Mouse (Mus musculus) intestine, embryonic 14.5 days (tissue): ENCODE measurements around the gene C4bp. TPM values are rescaled to one million over a fixed set of nuclear protein-coding genes. Genes with fewer than 3 reads are reported as not detected.

ENCODE experiments used
- ATAC-seq: fragments of 200-750 bp; cut with Nextera tagmentation; replicated peaks from 2 replicates; pipeline ENCODE4 v1.8.0; 2017; ENCODE audit warnings: low read depth, moderate number of reproducible peaks, moderate TSS enrichment, moderate library complexity; ENCODE audit not compliant: low FRiP score, low TSS enrichment
- DNase-seq: peaks from one replicate; pipeline ENCODE4 v3.0.0-alpha.2; 2018; ENCODE audit warnings: low spot score
- H3K27ac ChIP-seq: fragments of 300-500 bp; sonication (generic); 2 replicates; pipeline ENCODE4 v1.5.1; 2014; ENCODE audit warnings: low read depth, mild to moderate bottlenecking, control low read depth
- H3K27me3 ChIP-seq: fragments of 300-500 bp; sonication (generic); replicated peaks from 2 replicates; pipeline ENCODE4 v1.6.1; 2014; ENCODE audit warnings: low read length, control low read depth; ENCODE audit not compliant: control insufficient read depth, insufficient read depth
- H3K36me3 ChIP-seq: fragments of 300-500 bp; sonication (generic); 2 replicates; pipeline ENCODE4 v1.6.1; 2014; ENCODE audit warnings: low read length, control low read depth; ENCODE audit not compliant: control insufficient read depth, insufficient read depth
- H3K4me1 ChIP-seq: fragments of 300-500 bp; sonication (generic); replicated peaks from 2 replicates; pipeline ENCODE4 v1.6.1; 2014; ENCODE audit warnings: low read length, control low read depth, mixed read lengths; ENCODE audit not compliant: control insufficient read depth, insufficient read depth
- H3K4me2 ChIP-seq: fragments of 300-500 bp; sonication (generic); 2 replicates; pipeline ENCODE4 v1.6.1; 2014; ENCODE audit warnings: low read length
- H3K4me3 ChIP-seq: fragments of 300-500 bp; sonication (generic); 2 replicates; pipeline ENCODE4 v1.5.1; 2014; ENCODE audit warnings: low read depth, low read length, control low read depth, mixed read lengths
- H3K9ac ChIP-seq: fragments of 300-500 bp; sonication (generic); 2 replicates; pipeline ENCODE4 v1.6.1; 2014; ENCODE audit warnings: mild to moderate bottlenecking, low read length
- H3K9me3 ChIP-seq: fragments of 300-500 bp; sonication (generic); 2 replicates; pipeline ENCODE4 v1.6.1; 2016; ENCODE audit warnings: low read length, control low read depth; ENCODE audit not compliant: control insufficient read depth
- WGBS: fragments of 180-500 bp; shearing (Covaris S2); extraction: QIAGEN DNeasy Blood & Tissue Kit; methylation state at CpG from one replicate; pipeline ENCODE4 v1.1.7; 2014; 5-methylcytosine and 5-hydroxymethylcytosine counted together
- polyA plus RNA-seq: library from polyadenylated mRNA; unstranded; fragments of >200 nt; fragmentation: Nextera tagmentation; extraction: Ambion mirVana; gene quantifications from 2 replicates; pipeline ENCODE4 v1.2.1, GENCODE M21; 2014

The C4bp gene
- polyA plus RNA-seq, 1 experiment from 2014 or later: 3.5 TPM

- H3K4me2 ChIP-seq: no peak overlapping the region
- no peak for DNase-seq
- no peak overlapping the region for H3K9ac ChIP-seq
- no peaks in the 10 kb centered on the region for H3K36me3 ChIP-seq
- WGBS: 85% methylated on average over 2 of the region's 2 CpGs
- no peak for ATAC-seq
- 0 out of 2 replicates have a peak, but pooled peaks cover 3% of the 10 kb centered on the region for H3K4me1 ChIP-seq
- no peak overlapping the region for H3K27ac ChIP-seq
- H3K4me3 ChIP-seq: no peak overlapping the region
- no peaks in the 10 kb centered on the region for H3K27me3 ChIP-seq
- H3K9me3 ChIP-seq: no peaks in the 10 kb centered on the region
Measured at GRCm38 (mm10) chr1:130596291-130596690, 65.1 kb downstream of the C4bp start.

DNA sequence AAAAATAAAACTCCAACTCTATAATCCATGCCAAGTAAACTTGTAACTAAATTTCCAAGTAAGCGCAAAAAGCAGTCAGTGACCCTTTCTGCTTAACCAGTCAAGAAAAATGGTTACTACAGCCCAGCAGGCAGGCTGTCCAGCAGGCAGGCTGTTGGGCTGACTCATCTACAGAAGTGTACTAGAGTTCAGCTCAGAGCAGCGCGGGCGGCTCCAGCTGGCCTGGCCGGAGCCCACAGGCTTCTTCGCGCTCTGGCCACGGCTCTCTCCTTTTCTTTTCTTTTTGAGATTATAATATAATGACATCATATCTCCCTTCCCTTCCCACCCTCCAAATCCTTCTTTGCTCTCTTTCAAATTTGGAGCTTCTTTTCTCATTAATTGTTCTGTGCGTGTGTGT lies 72.8 kb downstream of the C4bp start:
- no peak overlapping the region for H3K4me2 ChIP-seq
- H3K4me3 ChIP-seq: no peak overlapping the region
- 78% methylated on average over 9 of the region's 9 CpGs for WGBS
- H3K9ac ChIP-seq: no peak overlapping the region
- no peak for ATAC-seq
- H3K36me3 ChIP-seq: no peaks in the 10 kb centered on the region
- no peak overlapping the region for H3K27ac ChIP-seq
- H3K4me1 ChIP-seq: 0 out of 2 replicates have a peak, but pooled peaks cover 3% of the 10 kb centered on the region
- H3K9me3 ChIP-seq: no peaks in the 10 kb centered on the region
- DNase-seq: no peak
- H3K27me3 ChIP-seq: no peaks in the 10 kb centered on the region

Other genes with a start within 250 kb of the C4bp start
- gene Cd55b, start 238.6 kb downstream of the C4bp start, polyA plus RNA-seq: not detected in 2 replicates
- gene Cd55, start 198.9 kb downstream of the C4bp start, polyA plus RNA-seq: 16.9 and 18.3 TPM in 2 replicates
- 0.09 and 0.12 TPM in 2 replicates for gene Zp3r, start 32.0 kb downstream of the C4bp start, polyA plus RNA-seq
- gene Gm29427, start 54.2 kb upstream of the C4bp start, polyA plus RNA-seq: 0.23 TPM in 1 of 2 replicates, not detected in the other
- gene Yod1, start 55.7 kb upstream of the C4bp start, polyA plus RNA-seq: 7.5 and 8.1 TPM in 2 replicates
- 9.4 and 9.8 TPM in 2 replicates for gene Pfkfb2, start 67.6 kb upstream of the C4bp start, polyA plus RNA-seq
- gene AA986860, start 70.3 kb upstream of the C4bp start, polyA plus RNA-seq: 55.7 and 61.4 TPM in 2 replicates
- 0.16 TPM in 1 of 2 replicates, not detected in the other for gene Fcamr, start 139.3 kb upstream of the C4bp start, polyA plus RNA-seq
- gene Pigr, start 165.1 kb upstream of the C4bp start, polyA plus RNA-seq: 0.71 and 0.76 TPM in 2 replicates
- gene Fcmr, start 204.0 kb upstream of the C4bp start, polyA plus RNA-seq: 4.6 and 5.2 TPM in 2 replicates
- gene Il24, start 225.8 kb upstream of the C4bp start, polyA plus RNA-seq: not detected in 2 replicates
- gene Il20, start 249.8 kb upstream of the C4bp start, polyA plus RNA-seq: not detected in 2 replicates